Mouse (Mus musculus): ENCODE data around the gene Jakmip3. TPM values are rescaled to one million over a fixed set of nuclear protein-coding genes. Genes with fewer than 3 reads are reported as not detected.
A peak's percentile ranks its signal among the peaks of the same experiment; 100 is the strongest.

The Jakmip3 gene
- polyA plus RNA-seq, 1 experiment from 2014 or later = 0.15 TPM

DNA sequence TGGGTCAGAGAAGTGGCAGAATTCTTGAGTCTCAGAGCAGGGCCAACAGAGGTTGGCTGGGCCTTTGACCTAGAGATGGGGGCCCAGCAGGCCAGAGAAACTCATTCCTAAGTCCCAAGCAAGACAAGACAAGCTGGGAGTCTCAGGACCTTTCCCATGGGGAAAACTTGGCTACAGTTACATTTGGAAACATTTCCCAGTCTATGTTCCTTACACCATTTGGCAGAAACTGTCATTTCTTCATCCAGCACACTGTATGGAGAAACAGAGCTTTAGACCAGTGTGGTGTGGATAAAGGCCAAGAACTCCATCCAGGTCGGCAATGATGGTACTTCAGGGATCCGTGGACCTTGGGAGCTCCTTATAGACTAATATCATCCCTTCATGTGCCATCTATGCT is 71.1 kb downstream of the Jakmip3 start:
- H3K4me2 ChIP-seq = no peak overlapping the region
- no peak overlapping the region for H3K9ac ChIP-seq
- 81% methylated on average over 2 of the region's 2 CpGs for WGBS
- H3K27ac ChIP-seq = no peak overlapping the region
- H3K4me3 ChIP-seq = no peak overlapping the region
- no peaks in the 10 kb centered on the region for H3K9me3 ChIP-seq
- ATAC-seq (ENCODE audit: borderline replicate concordance, extremely low read depth, low FRiP score, low TSS enrichment) = no peak
- H3K36me3 ChIP-seq = no peaks in the 10 kb centered on the region
- no peaks in the 10 kb centered on the region for H3K27me3 ChIP-seq
- H3K4me1 ChIP-seq = no peaks in the 10 kb centered on the region

DNA sequence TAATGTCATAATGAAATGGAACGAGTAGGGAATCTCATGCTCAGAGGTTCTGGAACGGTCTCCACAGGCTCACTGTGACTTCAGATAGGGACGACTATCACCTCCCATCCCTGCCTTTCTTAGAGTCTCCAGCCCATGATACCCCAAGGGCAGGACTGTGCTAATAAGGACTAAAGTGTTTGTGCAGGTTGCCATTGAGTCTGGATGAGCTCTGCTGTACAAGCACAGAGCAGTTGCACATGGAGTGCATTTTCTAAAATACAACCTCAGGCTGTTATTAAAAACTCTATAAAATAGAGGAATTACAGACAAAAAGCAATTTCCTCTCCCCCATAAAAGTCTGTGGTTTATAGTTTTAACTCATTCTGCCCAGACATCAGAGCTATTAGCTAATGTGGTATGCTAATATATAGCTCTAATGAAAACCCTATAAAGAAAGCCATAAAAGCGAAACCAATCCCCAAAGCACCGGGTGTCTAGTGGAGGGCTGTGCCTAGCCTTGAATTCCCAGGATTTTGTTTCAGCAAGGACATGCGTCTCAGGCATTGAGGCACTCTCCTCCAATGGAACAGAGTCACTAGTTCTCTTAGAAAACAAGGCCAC is 72.3 kb downstream of the Jakmip3 start:
- no peaks in the 10 kb centered on the region for H3K36me3 ChIP-seq

DNA sequence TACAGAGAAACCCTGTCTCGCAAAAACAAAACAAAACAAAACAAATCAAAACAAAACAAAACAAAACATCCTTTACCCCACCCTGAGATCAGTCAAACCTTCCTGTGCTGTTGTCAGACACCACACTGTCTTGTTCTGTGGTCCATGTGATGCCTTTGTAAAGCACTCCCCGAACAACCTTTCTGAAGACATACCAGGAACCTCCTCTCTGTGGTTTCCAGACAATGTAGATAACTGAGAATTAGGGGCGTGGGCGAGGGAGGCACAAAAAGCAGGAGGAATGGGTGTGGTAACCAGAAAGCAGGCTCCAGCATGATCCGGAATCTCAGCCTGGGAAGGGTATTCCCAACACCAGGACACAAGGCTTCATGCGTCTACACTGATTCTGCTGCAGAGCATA is 74.6 kb downstream of the Jakmip3 start:
- H3K9ac ChIP-seq = no peak overlapping the region
- no peaks in the 10 kb centered on the region for H3K4me1 ChIP-seq
- 80% methylated on average over 6 of the region's 6 CpGs for WGBS
- H3K27ac ChIP-seq = no peak overlapping the region
- no peak for ATAC-seq (ENCODE audit: borderline replicate concordance, extremely low read depth, low FRiP score, low TSS enrichment)
- H3K4me2 ChIP-seq = no peak overlapping the region
- H3K9me3 ChIP-seq = no peaks in the 10 kb centered on the region
- H3K27me3 ChIP-seq = no peaks in the 10 kb centered on the region
- H3K36me3 ChIP-seq = no peaks in the 10 kb centered on the region
- no peak overlapping the region for H3K4me3 ChIP-seq

More for the DNA sequence above, 72.3 kb downstream of the Jakmip3 start:
- no peak overlapping the region for H3K4me3 ChIP-seq
- H3K9ac ChIP-seq = no peak overlapping the region
- H3K27me3 ChIP-seq = no peaks in the 10 kb centered on the region
- no peak overlapping the region for H3K4me2 ChIP-seq
- ATAC-seq (ENCODE audit: borderline replicate concordance, extremely low read depth, low FRiP score, low TSS enrichment) = no peak
- no peaks in the 10 kb centered on the region for H3K9me3 ChIP-seq
- H3K4me1 ChIP-seq = no peaks in the 10 kb centered on the region
- no peak overlapping the region for H3K27ac ChIP-seq
- WGBS = 73% methylated on average over 6 of the region's 6 CpGs

DNA sequence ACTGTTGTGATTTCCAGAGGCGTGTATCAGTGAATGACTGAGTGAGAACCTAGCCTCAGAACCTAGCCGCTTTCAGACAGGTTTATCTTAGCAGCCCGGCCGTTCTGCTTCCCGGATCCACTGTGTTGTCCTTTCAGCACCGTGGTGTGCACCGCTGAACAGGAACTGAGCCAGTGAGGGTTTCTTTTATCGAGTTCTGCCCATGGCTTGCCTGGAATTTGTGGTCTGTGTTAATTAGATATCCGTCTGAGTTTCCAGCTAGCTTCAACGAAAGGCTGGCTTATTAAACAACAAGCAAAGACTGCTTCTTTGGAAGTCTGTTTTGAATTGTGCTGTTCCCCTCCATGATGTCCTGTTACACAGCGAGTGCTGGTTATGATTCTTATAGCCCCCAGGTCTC is 75.8 kb downstream of the Jakmip3 start:
- H3K4me3 ChIP-seq = no peak overlapping the region
- no peaks in the 10 kb centered on the region for H3K27me3 ChIP-seq
- WGBS = 61% methylated on average over 11 of the region's 11 CpGs
- ATAC-seq (ENCODE audit: borderline replicate concordance, extremely low read depth, low FRiP score, low TSS enrichment) = no peak
- H3K4me2 ChIP-seq = no peak overlapping the region
- no peaks in the 10 kb centered on the region for H3K9me3 ChIP-seq
- no peak overlapping the region for H3K9ac ChIP-seq
- H3K27ac ChIP-seq = no peak overlapping the region
- H3K36me3 ChIP-seq = no peaks in the 10 kb centered on the region
- H3K4me1 ChIP-seq = no peaks in the 10 kb centered on the region

DNA sequence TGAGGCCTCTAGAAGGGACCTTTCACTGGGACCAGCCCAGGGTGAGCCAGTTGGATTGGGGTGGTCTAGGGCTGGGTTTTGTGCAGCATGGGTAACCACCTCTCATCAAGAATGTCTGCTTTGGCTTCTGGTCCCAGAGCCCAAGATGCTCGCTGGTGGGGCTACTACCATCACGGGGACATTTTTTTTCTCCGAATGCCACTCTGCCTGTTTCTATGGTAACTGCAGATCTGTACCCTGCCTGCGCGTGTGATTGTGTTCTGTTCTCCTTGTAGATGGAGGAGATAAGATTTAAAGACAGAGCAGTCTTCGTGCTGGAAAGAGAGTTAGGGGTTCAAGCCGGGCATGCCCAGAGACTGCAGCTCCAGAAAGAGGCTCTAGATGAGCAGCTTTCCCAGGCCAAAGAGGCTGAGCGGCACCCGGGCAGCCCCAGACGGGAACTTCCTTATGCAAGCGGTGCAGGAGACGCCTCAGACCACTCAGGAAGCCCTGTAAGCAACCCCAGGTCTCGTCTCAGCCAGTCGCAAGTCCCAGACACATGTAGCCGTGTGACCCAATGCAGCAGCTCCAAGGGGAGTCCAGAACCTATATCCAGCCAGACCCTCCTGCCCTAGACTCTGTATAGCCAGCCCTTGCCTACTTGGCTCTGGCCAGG is 76.8 kb downstream of the Jakmip3 start:
- 49% methylated on average over 15 of the region's 15 CpGs for WGBS
- Histone ChIP-seq H3K27ac (no peak overlapping the region), H3K4me3 (no peak overlapping the region), H3K9ac (no peak overlapping the region), H3K4me1 (no peaks in the 10 kb centered on the region), H3K9me3 (no peaks in the 10 kb centered on the region), H3K27me3 (no peaks in the 10 kb centered on the region), H3K36me3 (no peaks in the 10 kb centered on the region), H3K4me2 (no peak overlapping the region)
- ATAC-seq (ENCODE audit: borderline replicate concordance, extremely low read depth, low FRiP score, low TSS enrichment) = no peak

DNA sequence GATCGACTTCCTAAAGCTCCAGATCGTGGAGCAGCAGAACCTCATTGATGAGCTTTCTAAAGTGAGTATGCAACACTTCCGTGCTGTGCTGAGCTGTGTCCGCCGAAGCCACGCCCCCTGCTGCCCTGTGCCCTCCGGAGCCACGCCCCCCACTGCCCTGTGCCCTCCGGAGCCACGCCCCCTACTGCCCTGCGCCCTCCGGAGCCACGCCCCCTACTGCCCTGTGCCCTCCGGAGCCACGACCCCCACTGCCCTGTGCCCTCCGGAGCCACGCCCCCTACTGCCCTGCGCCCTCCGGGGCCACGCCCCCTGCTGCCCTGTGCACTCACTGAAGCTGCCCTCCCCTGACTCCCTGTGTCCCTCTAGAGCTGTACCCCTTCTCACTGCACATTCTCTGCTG is 80.4 kb downstream of the Jakmip3 start:
- H3K36me3 ChIP-seq = no peaks in the 10 kb centered on the region
- H3K4me1 ChIP-seq = no peaks in the 10 kb centered on the region
- no peak overlapping the region for H3K27ac ChIP-seq
- peak overlapping the region; percentile 41 for H3K4me2 ChIP-seq
- 8% methylated on average over 19 of the region's 20 CpGs for WGBS
- H3K9ac ChIP-seq = no peak overlapping the region
- peak; percentile 47; the same call in 1 of the 2 replicates for ATAC-seq (ENCODE audit: borderline replicate concordance, extremely low read depth, low FRiP score, low TSS enrichment)
- H3K4me3 ChIP-seq = no peak overlapping the region
- H3K27me3 ChIP-seq = no peaks in the 10 kb centered on the region
- H3K9me3 ChIP-seq = no peaks in the 10 kb centered on the region

DNA sequence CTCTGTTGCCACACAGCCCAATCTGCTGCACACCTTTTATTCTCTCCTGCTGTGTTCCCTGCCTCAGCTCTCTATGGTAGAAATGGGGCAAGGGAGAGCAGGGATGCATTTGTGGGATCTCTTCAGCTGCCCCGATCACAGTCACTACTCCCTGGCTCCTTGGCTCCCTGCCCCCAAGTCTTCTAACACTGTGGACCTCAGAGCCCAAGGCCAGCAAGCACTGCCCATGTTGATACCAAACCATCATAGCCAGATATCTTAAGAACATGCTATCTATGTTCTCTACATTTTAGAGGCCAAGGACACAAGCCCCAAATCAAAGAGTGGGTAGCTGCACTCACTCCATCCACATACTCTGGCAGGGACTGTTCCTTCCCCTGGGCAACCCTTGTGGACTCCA is 80.8 kb downstream of the Jakmip3 start:
- H3K36me3 ChIP-seq = no peaks in the 10 kb centered on the region
- 45% methylated on average over 1 of the region's 1 CpGs for WGBS

DNA sequence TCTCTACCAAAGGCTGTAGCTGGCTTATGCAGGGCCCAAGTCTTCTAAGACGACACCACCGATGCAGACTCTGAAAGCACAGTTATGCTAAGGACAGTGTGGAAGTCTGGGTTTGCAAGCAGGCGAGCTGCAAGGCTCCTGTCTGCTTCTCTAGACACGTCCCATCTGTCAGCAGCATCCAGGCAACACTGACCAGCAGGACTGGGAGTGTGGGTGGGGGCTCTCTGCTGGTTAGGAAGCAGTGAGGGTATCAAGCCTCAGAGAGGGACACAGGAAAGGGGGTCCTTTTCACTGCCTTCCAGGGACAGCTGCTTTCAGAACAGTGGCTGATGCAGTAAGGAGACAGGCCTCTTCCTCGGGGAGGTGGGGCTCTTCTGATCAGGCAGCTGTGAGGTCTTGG is 86.6 kb downstream of the Jakmip3 start:
- Histone ChIP-seq H3K4me1 (no peaks in the 10 kb centered on the region), H3K4me3 (no peak overlapping the region), H3K36me3 (no peaks in the 10 kb centered on the region), H3K27me3 (no peaks in the 10 kb centered on the region), H3K9me3 (no peaks in the 10 kb centered on the region), H3K27ac (no peak overlapping the region), H3K9ac (no peak overlapping the region), H3K4me2 (no peak overlapping the region)
- ATAC-seq (ENCODE audit: borderline replicate concordance, extremely low read depth, low FRiP score, low TSS enrichment) = no peak
- whole genome bisulfite sequencing = 43% methylated on average over 5 of the region's 5 CpGs

More for the DNA sequence above, 80.8 kb downstream of the Jakmip3 start:
- Histone ChIP-seq H3K4me2 (no peak overlapping the region), H3K27ac (no peak overlapping the region), H3K4me1 (no peaks in the 10 kb centered on the region), H3K4me3 (no peak overlapping the region), H3K9me3 (no peaks in the 10 kb centered on the region), H3K27me3 (no peaks in the 10 kb centered on the region), H3K9ac (no peak overlapping the region)
- ATAC-seq (ENCODE audit: borderline replicate concordance, extremely low read depth, low FRiP score, low TSS enrichment) = no peak

DNA sequence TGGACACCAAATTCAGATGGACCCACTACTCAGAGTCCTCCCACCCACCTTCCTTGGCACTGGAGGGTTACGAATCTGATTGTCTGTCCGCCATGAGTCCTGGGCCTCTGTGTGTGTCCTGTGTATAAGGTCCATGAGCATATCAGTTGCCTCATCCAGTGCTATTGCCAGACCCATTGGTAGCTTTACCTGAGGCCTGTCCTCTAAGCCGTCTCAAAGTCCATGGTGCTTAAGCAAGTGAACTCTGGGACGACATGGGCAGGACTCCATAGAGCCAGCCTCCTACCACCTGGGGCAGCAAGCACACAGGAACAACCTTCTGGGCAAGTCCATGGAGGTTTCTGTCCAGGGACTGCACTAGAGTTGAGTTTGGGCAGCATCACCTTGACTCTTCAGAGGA is 90.7 kb downstream of the Jakmip3 start:
- H3K4me2 ChIP-seq = no peak overlapping the region
- H3K9me3 ChIP-seq = no peaks in the 10 kb centered on the region
- no peak overlapping the region for H3K9ac ChIP-seq
- H3K4me1 ChIP-seq = no peaks in the 10 kb centered on the region
- H3K36me3 ChIP-seq = no peaks in the 10 kb centered on the region
- H3K27ac ChIP-seq = no peak overlapping the region
- H3K4me3 ChIP-seq = no peak overlapping the region
- whole genome bisulfite sequencing = 94% methylated on average over 4 of the region's 4 CpGs
- ATAC-seq (ENCODE audit: borderline replicate concordance, extremely low read depth, low FRiP score, low TSS enrichment) = no peak; the same call in 1 of the 2 replicates
- H3K27me3 ChIP-seq = no peaks in the 10 kb centered on the region

DNA sequence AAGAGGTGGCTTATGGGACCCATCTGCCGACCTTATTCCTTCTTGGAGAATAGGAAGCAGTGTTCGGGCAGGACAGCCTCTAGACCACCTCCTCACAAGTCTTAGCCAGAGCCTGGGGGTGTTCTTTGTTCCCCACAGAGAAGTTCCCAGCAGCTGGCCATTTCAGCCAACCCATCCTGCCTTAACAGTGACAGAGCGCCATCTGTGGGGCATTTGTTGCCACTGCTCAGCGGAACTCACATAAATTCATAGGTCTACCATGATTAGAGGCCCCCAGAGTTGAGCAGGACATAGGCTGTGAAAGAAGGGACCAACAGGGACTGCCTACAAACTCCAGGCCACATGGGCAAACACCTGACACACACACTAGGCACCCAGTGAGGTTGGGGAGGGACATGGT is 122.9 kb downstream of the Jakmip3 start:
- Histone ChIP-seq H3K4me2 (no peak overlapping the region), H3K36me3 (no peaks in the 10 kb centered on the region), H3K27ac (no peak overlapping the region), H3K27me3 (no peaks in the 10 kb centered on the region), H3K4me3 (no peak overlapping the region), H3K9ac (no peak overlapping the region), H3K4me1 (no peaks in the 10 kb centered on the region), H3K9me3 (no peaks in the 10 kb centered on the region)
- no peak for ATAC-seq (ENCODE audit: borderline replicate concordance, extremely low read depth, low FRiP score, low TSS enrichment)
- 59% methylated on average over 4 of the region's 4 CpGs for WGBS

DNA sequence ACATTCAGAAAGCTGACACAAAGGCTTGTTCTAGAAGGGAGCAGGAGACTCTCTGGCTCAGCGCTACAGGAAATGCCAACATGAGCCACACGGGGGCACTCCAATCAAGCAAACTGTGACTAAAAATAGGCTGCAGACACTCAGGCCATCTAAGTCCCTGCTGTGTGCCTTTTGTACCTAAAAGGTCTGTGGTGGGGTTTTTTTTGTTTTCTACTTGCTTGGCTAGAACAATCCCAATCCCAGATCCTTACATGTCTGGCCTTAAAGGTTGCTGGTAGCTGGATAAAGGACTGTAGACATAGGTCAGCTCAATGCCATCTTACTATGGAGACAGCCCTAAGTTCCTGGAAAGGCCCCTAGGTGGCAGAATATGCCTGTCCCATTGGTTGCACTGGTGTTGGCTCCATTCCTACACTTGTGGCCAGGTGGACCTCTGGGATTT is 127.7 kb downstream of the Jakmip3 start:
- Histone ChIP-seq H3K27me3 (no peaks in the 10 kb centered on the region), H3K4me2 (no peak overlapping the region), H3K9me3 (no peaks in the 10 kb centered on the region), H3K4me3 (no peak overlapping the region), H3K27ac (no peak overlapping the region), H3K9ac (no peak overlapping the region), H3K36me3 (no peaks in the 10 kb centered on the region), H3K4me1 (no peaks in the 10 kb centered on the region)
- WGBS = 0% methylated on average over 2 of the region's 2 CpGs
- no peak; the same call in 1 of the 2 replicates for ATAC-seq (ENCODE audit: borderline replicate concordance, extremely low read depth, low FRiP score, low TSS enrichment)

DNA sequence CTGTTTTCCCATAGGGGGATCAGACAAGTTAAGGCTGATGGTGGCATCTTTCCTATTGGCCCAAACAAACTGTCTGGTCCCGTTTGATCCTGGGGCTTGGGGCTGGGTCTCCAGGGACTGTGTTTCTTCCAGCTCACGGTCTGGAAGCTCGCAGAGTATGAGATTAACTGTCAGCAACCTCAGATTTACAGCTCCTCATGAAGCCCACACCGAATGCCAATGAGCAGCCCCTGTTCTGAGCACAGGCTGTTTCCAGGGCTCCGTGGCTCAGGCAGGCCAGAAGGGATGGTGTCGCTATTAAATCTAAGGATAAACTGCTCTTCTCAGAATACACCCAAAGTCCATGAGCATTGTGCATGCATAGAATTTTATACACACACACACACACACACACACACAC is 133.7 kb downstream of the Jakmip3 start:
- WGBS = 40% methylated on average over 6 of the region's 6 CpGs

More for the DNA sequence above, 133.7 kb downstream of the Jakmip3 start:
- Histone ChIP-seq H3K9ac (no peak overlapping the region), H3K4me2 (no peak overlapping the region), H3K4me1 (no peaks in the 10 kb centered on the region), H3K27ac (no peak overlapping the region), H3K9me3 (no peaks in the 10 kb centered on the region), H3K36me3 (no peaks in the 10 kb centered on the region), H3K4me3 (no peak overlapping the region), H3K27me3 (no peaks in the 10 kb centered on the region)
- no peak for ATAC-seq (ENCODE audit: borderline replicate concordance, extremely low read depth, low FRiP score, low TSS enrichment)
